Mouse (Mus musculus) forebrain, embryonic 14.5 days (tissue): Measurements from ENCODE around the gene Scn1b. TPM values are rescaled to one million over a fixed set of nuclear protein-coding genes. Genes with fewer than 3 reads are reported as not detected.

Experiments used
- ATAC-seq: fragments of 200-750 bp; cut with Nextera tagmentation; 2 replicates; pipeline ENCODE4 v1.8.0; 2017; ENCODE audit warnings: mild to moderate bottlenecking, moderate library complexity
- DNase-seq: peaks from one replicate; pipeline ENCODE4 v3.0.0-alpha.2; 2015; ENCODE audit warnings: low spot score
- H3K27ac ChIP-seq: fragments of 300-500 bp; sonication (generic); 2 replicates; pipeline ENCODE4 v1.5.1; 2014; ENCODE audit warnings: low read depth, mild to moderate bottlenecking, control low read depth, low read length, moderate library complexity
- H3K27me3 ChIP-seq: fragments of 300-500 bp; sonication (generic); replicated peaks from 2 replicates; pipeline ENCODE4 v1.6.1; 2014; ENCODE audit warnings: low read length, control low read depth, mixed read lengths; ENCODE audit not compliant: control insufficient read depth, insufficient read depth
- H3K36me3 ChIP-seq: fragments of 300-500 bp; sonication (generic); 2 replicates; pipeline ENCODE4 v1.6.1; 2014; ENCODE audit warnings: low read length, control low read depth; ENCODE audit not compliant: control insufficient read depth, insufficient read depth
- H3K4me1 ChIP-seq: fragments of 300-500 bp; sonication (generic); 2 replicates; pipeline ENCODE4 v1.6.1; 2014; ENCODE audit warnings: antibody characterized with exemption, low read length, control low read depth; ENCODE audit not compliant: control insufficient read depth, insufficient read depth
- H3K4me2 ChIP-seq: fragments of 300-500 bp; sonication (generic); 2 replicates; pipeline ENCODE4 v1.6.1; 2014; ENCODE audit warnings: mild to moderate bottlenecking, control low read depth, low read length
- H3K4me3 ChIP-seq: fragments of 300-500 bp; sonication (generic); 2 replicates; pipeline ENCODE4 v1.5.1; 2014; ENCODE audit warnings: low read depth, low read length, control low read depth
- H3K9ac ChIP-seq: fragments of 300-500 bp; sonication (generic); 2 replicates; pipeline ENCODE4 v1.6.1; 2014; ENCODE audit warnings: mild to moderate bottlenecking, low read length, control low read depth, moderate library complexity
- H3K9me3 ChIP-seq: fragments of 300-500 bp; sonication (generic); replicated peaks from 2 replicates; pipeline ENCODE4 v1.6.1; 2016; ENCODE audit warnings: low read length, control low read depth, mixed read lengths; ENCODE audit not compliant: control insufficient read depth
- WGBS: fragments of 180-500 bp; shearing (Covaris S2); extraction: QIAGEN DNeasy Blood & Tissue Kit; methylation state at CpG from one replicate; pipeline ENCODE4 v1.1.7; 2014; 5-methylcytosine and 5-hydroxymethylcytosine counted together
- polyA plus RNA-seq: library from polyadenylated mRNA; unstranded; fragments of >200 nt; fragmentation: Nextera tagmentation; extraction: Ambion mirVana; gene quantifications from 2 replicates; pipeline ENCODE4 v1.2.1, GENCODE M21; 2014

Scn1b gene
- polyA plus RNA-seq, 1 experiment from 2014 or later, result 2.8 TPM

- no peaks in the 10 kb centered on the region for H3K36me3 ChIP-seq
- DNase-seq (peak; percentile 67), ATAC-seq (peak; percentile 40; the same call in 1 of the 2 replicates)
- no peak overlapping the region for H3K4me2 ChIP-seq
- no peaks in the 10 kb centered on the region for H3K4me1 ChIP-seq
- no peak overlapping the region for H3K4me3 ChIP-seq
- H3K27me3 ChIP-seq, result no peaks in the 10 kb centered on the region
- 57% methylated on average over 5 of the region's 5 CpGs for WGBS
- H3K27ac ChIP-seq, result no peak overlapping the region
- H3K9me3 ChIP-seq, result no peaks in the 10 kb centered on the region
- no peak overlapping the region for H3K9ac ChIP-seq
These were observed 48.8 kb downstream of the Scn1b start for GRCm38 (mm10) chr7:31077885-31078445.

GRCm38 (mm10) chr7:31077470-31077869 is 49.3 kb downstream of the Scn1b start:
- Histone ChIP-seq H3K9me3 (no peaks in the 10 kb centered on the region), H3K27ac (no peak overlapping the region), H3K27me3 (no peaks in the 10 kb centered on the region), H3K36me3 (no peaks in the 10 kb centered on the region), H3K4me1 (no peaks in the 10 kb centered on the region), H3K4me3 (no peak overlapping the region), H3K4me2 (no peak overlapping the region), H3K9ac (no peak overlapping the region)
- 44% methylated on average over 6 of the region's 6 CpGs for WGBS
- DNase-seq (no peak), ATAC-seq (peak; percentile 15; the same call in 1 of the 2 replicates)

- no peak for DNase-seq
- Histone ChIP-seq H3K9me3 (no peaks in the 10 kb centered on the region), H3K27ac (no peak within 1 kb of the TSS), H3K9ac (no peak within 1 kb of the TSS), H3K4me1 (no peaks in the 10 kb centered on the region), H3K4me3 (no peak within 1 kb of the TSS), H3K4me2 (no peak within 1 kb of the TSS), H3K27me3 (no peaks in the 10 kb centered on the region), H3K36me3 (no peaks in the 10 kb centered on the region)
- WGBS, result 57% methylated on average over 5 of the region's 5 CpGs
- no peak for ATAC-seq
These were observed 50.3 kb downstream of the Scn1b start, which contains the start of gene Fxyd3 for GRCm38 (mm10) chr7:31076492-31076891. Fxyd3 (minus strand) TSS chr7:31076704.

- Histone ChIP-seq H3K27ac (no peak overlapping the region), H3K4me3 (no peak overlapping the region), H3K4me2 (no peak overlapping the region), H3K36me3 (no peaks in the 10 kb centered on the region), H3K27me3 (no peaks in the 10 kb centered on the region), H3K4me1 (no peaks in the 10 kb centered on the region), H3K9me3 (no peaks in the 10 kb centered on the region), H3K9ac (no peak overlapping the region)
- DNase-seq (no peak), ATAC-seq (no peak)
- WGBS, result 76% methylated on average over 5 of the region's 5 CpGs
These were observed 52.1 kb downstream of the Scn1b start for GRCm38 (mm10) chr7:31074713-31075069.

- Histone ChIP-seq H3K27ac (no peak overlapping the region), H3K4me1 (no peaks in the 10 kb centered on the region), H3K36me3 (no peaks in the 10 kb centered on the region), H3K27me3 (no peaks in the 10 kb centered on the region), H3K4me3 (no peak overlapping the region), H3K4me2 (no peak overlapping the region), H3K9me3 (no peaks in the 10 kb centered on the region), H3K9ac (no peak overlapping the region)
- DNase-seq (no peak), ATAC-seq (no peak)
- WGBS, result 69% methylated on average over 7 of the region's 7 CpGs
These were observed 52.6 kb downstream of the Scn1b start for GRCm38 (mm10) chr7:31074061-31074712.

- Histone ChIP-seq H3K4me2 (no peak overlapping the region), H3K4me3 (no peak overlapping the region), H3K27me3 (no peaks in the 10 kb centered on the region), H3K9me3 (no peaks in the 10 kb centered on the region), H3K4me1 (no peaks in the 10 kb centered on the region), H3K36me3 (no peaks in the 10 kb centered on the region), H3K27ac (no peak overlapping the region), H3K9ac (no peak overlapping the region)
- no peak for ATAC-seq
- no peak for DNase-seq
These were observed 53.3 kb downstream of the Scn1b start for GRCm38 (mm10) chr7:31073546-31073945.

GRCm38 (mm10) chr7:31072326-31072725 is 54.5 kb downstream of the Scn1b start:
- no peaks in the 10 kb centered on the region for H3K36me3 ChIP-seq

GRCm38 (mm10) chr7:31070324-31070723 is 56.5 kb downstream of the Scn1b start:
- no peak overlapping the region for H3K27ac ChIP-seq
- no peaks in the 10 kb centered on the region for H3K9me3 ChIP-seq
- H3K27me3 ChIP-seq, result no peaks in the 10 kb centered on the region
- WGBS, result 69% methylated on average over 6 of the region's 6 CpGs
- ATAC-seq (no peak), DNase-seq (no peak)
- no peak overlapping the region for H3K4me3 ChIP-seq
- H3K9ac ChIP-seq, result no peak overlapping the region
- no peak overlapping the region for H3K4me2 ChIP-seq
- no peaks in the 10 kb centered on the region for H3K36me3 ChIP-seq
- H3K4me1 ChIP-seq, result no peaks in the 10 kb centered on the region

More at GRCm38 (mm10) chr7:31072326-31072725, 54.5 kb downstream of the Scn1b start:
- no peak for ATAC-seq
- WGBS, result 60% methylated on average over 9 of the region's 9 CpGs
- Histone ChIP-seq H3K4me3 (no peak overlapping the region), H3K9me3 (no peaks in the 10 kb centered on the region), H3K4me2 (no peak overlapping the region), H3K27ac (no peak overlapping the region), H3K9ac (no peak overlapping the region), H3K4me1 (no peaks in the 10 kb centered on the region), H3K27me3 (no peaks in the 10 kb centered on the region)
- DNase-seq, result no peak

- Histone ChIP-seq H3K9ac (no peak overlapping the region), H3K9me3 (no peaks in the 10 kb centered on the region), H3K4me1 (no peaks in the 10 kb centered on the region), H3K4me2 (no peak overlapping the region), H3K4me3 (no peak overlapping the region), H3K36me3 (no peaks in the 10 kb centered on the region), H3K27ac (no peak overlapping the region), H3K27me3 (no peaks in the 10 kb centered on the region)
- no peak for DNase-seq
- ATAC-seq, result no peak
- 88% methylated on average over 14 of the region's 14 CpGs for WGBS
These were observed 57.3 kb downstream of the Scn1b start for GRCm38 (mm10) chr7:31069491-31069890.
